Mouse (Mus musculus) ZHBTc4 (cell line): Measurements from ENCODE around the gene 3110018I06Rik.

ENCODE experiments used
- DNase-seq: peaks from one replicate; pipeline ENCODE4 v3.0.0-alpha.2; 2011; ENCODE audit warnings: low read depth, low spot score

The 3110018I06Rik gene

DNA sequence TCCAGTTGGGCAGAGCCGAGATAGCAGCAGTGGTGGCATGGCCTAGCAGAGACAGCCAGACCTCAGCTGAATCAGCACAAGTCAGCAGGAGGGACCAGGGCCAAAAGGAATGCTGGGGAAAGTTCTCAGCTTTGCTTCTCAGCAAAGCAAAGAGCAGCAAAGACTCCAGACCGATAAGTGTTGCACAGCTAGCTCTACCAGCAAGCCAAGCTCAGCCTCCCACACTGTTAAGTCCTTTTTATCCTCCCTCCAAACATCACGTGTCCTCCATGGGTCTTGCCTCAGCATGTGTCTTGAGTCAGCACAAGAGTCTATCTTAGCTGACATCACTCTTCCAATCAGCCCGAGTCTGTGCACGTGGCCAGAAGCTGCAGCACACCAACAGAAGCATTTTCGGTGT is at the start of gene 3110018I06Rik:
Gene 3110018I06Rik, plus strand, starts transcription at position 262 of the 400 bp plus-strand sequence.
- DNase-seq = no peak

DNA sequence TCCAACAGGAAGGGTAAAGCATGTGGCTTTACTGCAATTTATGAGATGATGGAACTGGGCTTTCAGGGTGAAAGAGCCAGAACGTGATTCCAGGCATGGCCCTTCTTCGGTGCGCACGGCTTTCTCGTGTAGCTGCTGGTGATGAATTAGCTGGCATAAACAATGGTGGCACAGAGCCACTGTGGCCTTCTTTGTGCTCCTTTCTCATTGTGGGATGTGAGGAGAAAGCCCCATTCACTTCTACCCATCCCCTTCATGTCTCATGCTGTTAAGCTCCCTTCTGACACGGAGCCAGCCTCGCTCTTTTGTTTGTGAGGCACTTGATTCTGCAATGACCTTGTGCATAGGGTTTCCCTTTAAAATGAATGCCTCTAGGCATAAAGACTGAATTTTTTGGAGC is 43.8 kb upstream of the 3110018I06Rik start:
- no peak for DNase-seq

DNA sequence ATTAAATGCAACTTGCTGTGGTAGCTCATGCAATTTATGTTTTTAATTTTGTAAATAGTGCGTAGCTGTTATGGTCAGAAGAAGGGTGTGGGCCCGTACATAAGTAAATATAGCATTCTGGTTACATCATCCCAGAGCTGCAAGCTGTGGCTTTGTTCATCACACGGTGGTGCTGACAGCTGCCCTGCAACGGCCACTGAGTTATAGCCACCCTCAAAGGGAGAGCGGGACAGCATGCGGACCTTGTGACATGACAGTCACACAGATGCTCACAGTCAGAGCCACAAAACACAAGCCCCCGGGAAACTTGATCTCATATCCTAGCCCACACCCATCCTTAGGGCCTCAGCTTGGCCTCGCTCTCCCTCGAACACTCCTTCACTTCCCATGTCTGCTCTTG is 30.6 kb upstream of the 3110018I06Rik start:
- no peak for DNase-seq

DNA sequence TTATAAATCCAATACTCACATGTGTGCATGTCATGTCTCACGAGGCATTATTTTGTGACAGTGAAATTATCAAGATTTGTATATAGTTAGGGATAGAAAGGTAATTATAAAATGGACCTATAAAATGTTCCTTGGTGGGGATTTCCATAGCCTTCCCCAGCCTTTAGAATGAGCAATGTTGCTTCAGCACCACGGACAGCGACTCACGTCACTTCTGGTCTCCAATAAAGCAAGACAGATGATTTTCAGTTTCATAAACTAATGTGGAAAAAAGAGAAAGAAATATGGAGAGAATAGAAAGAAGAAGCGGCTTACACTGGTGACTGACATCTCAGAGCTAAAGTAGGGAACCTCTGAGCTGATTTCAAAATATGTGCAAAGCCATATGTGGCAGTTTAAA is 23.7 kb upstream of the 3110018I06Rik start:
- peak; percentile 59 for DNase-seq

DNA sequence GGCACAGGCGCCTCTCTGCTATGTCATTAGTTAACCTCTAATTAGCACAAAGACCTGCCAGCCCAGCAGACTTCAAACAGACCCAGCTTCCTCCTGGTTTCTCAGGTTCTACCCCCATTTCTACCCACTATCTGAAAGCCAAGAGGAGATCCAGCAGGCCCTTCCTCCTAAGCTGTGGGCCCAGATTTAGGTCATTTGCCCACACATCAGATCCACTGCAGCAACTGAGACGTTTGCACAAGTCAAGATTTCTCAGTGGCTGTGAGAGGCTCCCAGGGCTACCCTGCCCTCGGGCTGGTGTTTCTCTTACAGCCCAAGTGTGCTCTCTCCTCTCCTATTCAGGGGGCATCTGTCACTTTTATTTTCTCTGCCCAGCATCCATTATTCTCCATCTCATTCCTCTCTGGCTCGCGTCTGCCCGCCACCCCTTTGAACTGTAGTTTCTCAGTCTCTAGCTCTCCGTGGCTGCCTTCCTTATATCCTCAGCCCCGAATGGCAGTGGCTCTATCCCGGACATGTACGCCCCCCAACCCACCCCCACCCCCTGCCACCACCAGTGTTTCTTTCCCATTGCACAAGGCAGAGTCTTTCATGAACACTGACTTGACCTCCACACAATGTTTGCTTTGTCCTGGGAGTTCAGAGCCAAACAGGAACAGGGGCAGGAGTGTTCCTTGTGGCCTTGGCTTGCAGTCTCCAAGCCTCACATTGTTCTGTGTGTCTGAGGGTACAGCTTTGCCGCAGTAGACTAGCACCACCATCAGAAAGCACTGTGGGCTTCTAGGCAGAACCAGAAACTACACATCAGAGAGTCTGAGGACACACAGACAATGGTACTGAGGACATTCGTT is 11.8 kb upstream of the 3110018I06Rik start:
- no peak for DNase-seq

DNA sequence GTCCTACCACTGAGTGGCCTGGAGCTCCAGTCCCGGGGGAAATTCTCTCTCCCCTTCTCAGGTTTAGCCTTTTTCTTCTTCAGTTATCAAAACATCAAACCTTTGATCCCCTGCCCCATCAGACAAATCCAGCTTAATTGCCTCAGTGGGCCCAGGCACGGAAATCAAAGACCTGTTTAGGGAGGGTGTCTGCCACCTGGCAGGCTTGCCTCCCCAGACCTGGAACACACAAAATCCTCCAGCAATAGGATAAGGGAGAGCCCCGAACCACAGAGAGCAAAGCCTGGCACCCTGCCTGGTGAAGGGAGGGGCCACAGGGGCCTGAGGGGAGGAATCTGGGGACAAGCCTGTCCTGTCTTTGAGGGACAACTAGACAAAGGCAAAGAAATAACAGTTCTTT is 9.1 kb upstream of the 3110018I06Rik start:
- DNase-seq = no peak

DNA sequence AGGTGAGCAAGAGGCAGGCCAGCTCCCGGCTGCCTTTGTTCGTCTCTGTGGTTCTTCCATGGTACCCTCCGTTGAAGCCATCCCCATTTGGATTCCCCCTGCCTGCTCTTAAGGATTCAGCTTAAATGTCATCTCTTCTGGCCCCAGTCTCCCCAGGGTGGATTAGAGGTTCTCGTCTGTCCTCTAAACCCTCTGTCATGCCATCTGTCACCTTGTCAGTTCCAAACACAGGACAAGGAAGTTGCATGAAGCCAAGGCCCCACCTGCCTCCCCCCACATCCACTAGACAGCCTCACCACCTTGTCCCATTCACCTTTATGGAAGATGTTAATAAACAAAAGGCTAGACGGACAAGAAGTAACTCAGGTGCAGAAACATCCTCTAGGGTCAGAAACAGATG is 5.4 kb upstream of the 3110018I06Rik start:
- no peak for DNase-seq

DNA sequence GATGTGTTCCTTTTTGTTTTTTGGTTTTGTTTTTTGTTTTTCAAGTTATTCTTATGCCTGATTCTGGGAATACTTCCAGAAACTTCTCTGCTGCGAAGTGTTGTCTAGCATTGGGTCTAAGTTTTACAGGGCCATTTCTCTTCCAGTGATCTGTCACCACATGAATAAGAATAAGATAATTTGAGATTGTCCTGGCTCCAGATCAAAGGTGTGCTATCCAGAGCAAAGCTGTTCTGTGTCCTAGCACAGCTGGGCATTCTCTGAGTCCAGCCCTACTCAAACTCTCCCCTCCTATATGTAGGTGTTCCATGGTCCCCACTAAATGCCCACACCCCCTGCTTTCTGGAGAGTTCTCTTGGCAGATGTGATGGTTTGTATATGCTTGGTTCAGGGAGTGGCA is 2.9 kb downstream of the 3110018I06Rik start:
- no peak for DNase-seq

DNA sequence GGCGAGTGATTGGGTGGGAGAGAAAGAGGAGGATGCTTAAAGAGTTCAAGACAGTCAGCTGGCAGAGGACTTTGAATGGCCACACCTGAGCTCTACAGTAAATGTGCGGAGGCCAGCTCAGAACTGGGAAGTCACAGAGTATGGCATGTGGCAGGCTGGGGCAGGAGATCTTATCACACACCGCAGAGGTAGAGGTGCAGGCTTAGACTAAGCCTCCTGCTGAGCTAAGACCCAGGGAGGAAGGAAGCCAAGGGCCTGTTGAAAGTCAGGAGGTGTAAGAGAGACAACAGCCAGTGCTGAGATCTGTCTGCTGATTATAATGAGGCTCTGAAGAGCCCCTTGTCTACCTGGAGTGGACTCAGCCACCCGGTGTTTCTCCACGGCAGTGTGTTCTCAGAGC is 8.5 kb downstream of the 3110018I06Rik start:
- DNase-seq = no peak

DNA sequence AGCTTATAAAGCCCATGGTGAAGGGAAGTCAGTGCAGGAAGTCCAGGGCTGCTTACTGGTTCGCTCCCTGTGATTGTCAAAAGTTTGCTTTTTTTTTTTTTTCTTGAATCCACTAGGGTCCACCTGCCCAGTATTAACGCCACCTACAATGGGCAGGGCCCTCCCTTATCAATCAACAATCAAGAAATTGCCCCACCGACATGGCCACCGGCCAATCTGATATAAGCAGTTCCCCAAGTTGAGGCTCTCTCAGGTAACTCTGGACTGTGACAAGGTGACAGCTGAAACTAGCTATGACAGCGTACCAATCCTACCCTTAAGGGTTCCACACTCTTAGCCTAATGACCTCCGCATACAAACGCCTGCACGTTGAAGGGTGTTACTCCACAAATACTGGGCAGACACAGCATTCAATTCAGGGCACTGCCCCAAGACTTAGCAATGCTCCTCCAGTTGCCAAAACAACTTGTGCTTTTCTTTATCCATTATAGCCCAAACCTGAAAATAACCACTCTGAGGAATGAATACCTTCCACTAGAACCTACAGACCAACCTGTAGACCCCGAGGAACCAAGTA is 21.3 kb downstream of the 3110018I06Rik start:
- DNase-seq = no peak

DNA sequence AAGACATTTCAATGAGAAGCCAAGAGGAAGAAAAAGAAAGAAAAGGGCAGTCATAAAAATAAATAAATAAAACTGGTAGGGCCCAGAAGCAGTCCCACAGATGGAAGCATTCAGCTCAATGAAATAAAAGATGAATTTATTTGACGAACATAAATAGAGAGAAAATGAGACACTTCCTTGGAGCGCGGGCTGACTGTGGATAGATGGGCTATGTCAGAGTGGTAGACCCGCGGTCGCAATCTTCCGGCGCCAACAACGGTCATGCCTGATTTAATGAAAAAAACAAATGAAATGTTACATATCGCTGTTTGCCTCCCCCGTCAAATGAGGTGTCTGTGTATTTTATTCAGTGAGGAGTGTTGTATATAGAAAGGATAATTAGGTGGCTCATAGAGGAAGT is 22.7 kb downstream of the 3110018I06Rik start:
- DNase-seq = no peak

DNA sequence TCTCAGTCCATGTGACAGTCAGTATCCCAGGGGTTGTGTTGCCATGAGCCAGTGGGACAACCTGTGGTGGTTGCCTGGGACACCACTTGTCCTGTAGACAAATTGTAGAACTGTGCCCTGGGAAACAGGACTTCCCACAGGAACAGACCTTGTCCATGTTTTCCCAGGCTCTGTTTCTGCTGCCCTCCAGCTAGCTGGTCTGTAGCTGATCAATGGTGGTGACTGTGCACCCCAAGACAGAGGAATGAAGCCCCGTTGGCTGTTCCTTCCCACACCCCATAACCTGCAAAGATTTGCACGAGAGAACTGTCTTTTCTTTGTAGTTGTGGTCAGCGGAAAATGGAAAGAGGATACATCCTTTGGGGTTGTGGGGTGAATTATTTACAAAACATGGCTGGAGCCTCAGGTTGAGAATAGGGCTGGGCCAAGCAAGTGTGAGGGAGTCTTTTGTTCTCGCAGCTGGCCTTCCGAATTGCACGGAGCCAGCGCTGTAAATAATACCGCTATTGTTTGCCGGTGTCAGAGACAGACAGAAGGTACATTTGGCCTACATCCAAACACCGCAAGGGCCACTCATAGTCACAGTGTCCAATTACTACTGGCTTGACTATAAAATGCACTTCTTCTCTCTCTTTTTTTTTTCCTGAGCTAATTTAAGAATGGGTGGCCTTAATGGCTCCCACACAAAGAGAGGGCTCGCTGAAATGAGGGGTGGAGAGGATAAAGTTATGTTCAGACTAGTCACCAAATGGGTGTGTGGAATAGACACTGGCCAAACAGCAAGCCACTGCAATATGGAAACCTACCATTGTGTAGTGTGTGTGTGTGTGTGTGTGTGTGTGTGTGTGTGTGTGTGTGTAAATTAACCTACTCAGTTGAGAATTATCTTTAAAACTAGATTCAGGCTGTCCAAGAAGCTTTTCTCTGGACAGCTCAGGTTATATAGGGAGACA is 28.1 kb downstream of the 3110018I06Rik start:
- DNase-seq = peak; percentile 16

DNA sequence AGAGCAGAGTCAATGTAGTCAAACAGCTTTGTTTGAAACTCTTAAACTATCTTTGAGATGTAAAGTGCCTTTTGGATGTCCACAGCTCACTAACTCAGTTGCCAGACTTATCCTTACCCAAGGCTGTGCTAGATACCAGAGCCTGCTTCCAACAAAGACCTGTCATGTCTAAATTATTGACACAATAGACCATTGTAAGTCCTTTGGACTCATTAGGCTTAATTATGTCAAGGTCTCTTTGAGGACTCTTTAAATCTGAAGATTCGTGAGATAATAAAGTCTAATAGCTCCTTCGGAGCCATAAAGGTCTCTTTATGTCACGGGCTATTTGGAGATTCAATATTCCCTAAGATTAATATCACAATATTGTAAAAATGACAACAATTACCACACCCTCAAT is 32.5 kb downstream of the 3110018I06Rik start:
- DNase-seq = no peak

DNA sequence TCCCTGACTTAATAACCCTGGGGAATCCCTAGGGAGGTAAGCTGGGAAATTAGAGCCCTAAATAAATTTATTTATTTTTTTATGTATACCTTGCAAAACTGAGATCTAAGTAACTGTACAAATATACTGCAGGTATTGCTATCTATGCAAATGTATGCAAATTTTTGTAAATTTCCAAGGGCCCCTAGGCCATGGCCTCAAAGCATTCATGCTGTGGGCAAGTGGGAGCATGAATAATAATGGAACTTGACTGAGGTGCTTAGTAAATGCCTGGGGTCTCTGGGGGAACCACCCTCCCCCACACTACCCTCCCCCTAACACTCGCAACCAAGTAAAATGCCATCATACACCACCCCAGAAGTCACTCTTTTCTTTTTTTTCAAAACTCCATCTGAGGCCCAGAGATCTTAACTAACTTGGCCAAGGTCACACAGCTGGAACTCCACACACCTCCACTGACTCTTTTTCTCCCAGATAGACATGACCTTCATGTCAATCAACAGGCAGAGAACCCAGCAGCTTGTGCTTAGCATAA is 40.0 kb downstream of the 3110018I06Rik start:
- peak; percentile 53 for DNase-seq

DNA sequence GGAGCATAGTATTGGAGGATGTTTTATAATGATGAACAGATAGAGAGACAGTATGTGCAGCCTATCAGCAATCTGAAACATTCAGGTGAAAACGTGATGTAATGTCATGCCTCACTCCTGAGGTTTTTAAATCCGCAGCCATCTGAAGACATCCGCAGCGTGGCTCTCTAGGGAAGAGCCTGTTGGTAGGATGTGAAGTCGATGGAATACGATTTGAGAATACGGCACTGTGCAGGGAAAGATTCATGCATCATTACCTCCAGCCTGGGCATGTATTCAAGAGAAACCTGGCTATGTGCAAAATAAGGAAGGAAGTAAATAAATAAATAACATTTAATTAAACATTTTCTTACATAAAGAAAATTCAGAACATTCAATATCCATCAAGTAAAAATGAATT is 44.4 kb downstream of the 3110018I06Rik start:
- DNase-seq = no peak
